1 mouse cellular context compared by ENCODE assay signal in genomic region chr14:51677269-51677668, GRCm38 (mm10).
TF ChIP-seq lines count a peak whose summit lies in the region.

No protein-coding gene starts in this region.

TF ChIP-seq in CH12.LX, 34 proteins besides CTCF, POLR2A, EP300 and RAD21 (continued from another document):
- TF ChIP-seq GABPA (IDR thresholded peaks at IDR 0.05; ENCODE audit: insufficient replicate concordance, low read depth, low read length), result no peak
- no peak for TF ChIP-seq TCF12 (IDR thresholded peaks at IDR 0.05; ENCODE audit: low read depth, low read length)
